8 mouse cellular contexts compared by ENCODE assay signal in genomic region chr16:22161351-22162065, GRCm38 (mm10). TPM values are rescaled to one million over a fixed set of nuclear protein-coding genes. Genes with fewer than 3 reads are reported as not detected.
DNase-seq lines count a peak whose midpoint lies in the region; TF ChIP-seq lines count a peak whose summit lies in the region.

No protein-coding gene starts in this region.

- WGBS in liver, adult 2 months = under 1% methylated on average over 71 of the region's 71 CpGs
- under 1% methylated on average over 71 of the region's 71 CpGs for WGBS in olfactory bulb, adult 2 months

- no peaks in the 10 kb centered on the region for H3K36me3 ChIP-seq in liver, adult 2 months (ENCODE audit: control insufficient read depth, insufficient read depth, low read length)

- TF ChIP-seq POLR2A in liver, adult 2 months (IDR thresholded peaks at IDR 0.05; ENCODE audit: extremely low read depth, insufficient read depth, low read length) = no peak
- no peak for TF ChIP-seq POLR2A in olfactory bulb, adult 2 months (IDR thresholded peaks at IDR 0.05; ENCODE audit: insufficient read depth, low read depth, low read length)

- H3K27ac ChIP-seq in liver, adult 2 months (replicated peaks; ENCODE audit: insufficient read depth, low read depth, low read length) = no peak overlapping the region
- no peak overlapping the region for H3K27ac ChIP-seq in olfactory bulb, adult 2 months (ENCODE audit: insufficient read depth, low read depth, low read length)

- no peak for TF ChIP-seq CTCF in liver, adult 2 months (IDR thresholded peaks at IDR 0.05; ENCODE audit: low read depth, low read length)
- no peak for TF ChIP-seq CTCF in olfactory bulb, adult 2 months (IDR thresholded peaks at IDR 0.05; ENCODE audit: insufficient read depth, low read depth, low read length)

- no peaks in the 10 kb centered on the region for H3K79me2 ChIP-seq in liver, adult 2 months (ENCODE audit: control insufficient read depth, insufficient read depth, low read length)

- intact Hi-C loops in heart, postnatal 14 days (cut with DNase I) = loop anchor here (2.0 to 5.0 kb wide), 2 partner anchors 81 to 103 kb away; no protein-coding TSS in a partner anchor

- H3K27me3 ChIP-seq in liver, adult 2 months (ENCODE audit: control insufficient read depth, insufficient read depth, low read length) = peaks cover 14% of the 10 kb centered on the region; the same call in 1 of the 2 replicates

- H3K9ac ChIP-seq in liver, adult 2 months (ENCODE audit: low read depth, low read length) = no peak overlapping the region; the same call in 1 of the 2 replicates

- 0 out of 2 replicates have a peak, but pooled peaks cover 6% of the 10 kb centered on the region for H3K4me1 ChIP-seq in liver, adult 2 months (ENCODE audit: control insufficient read depth, insufficient read depth, low read length)
- H3K4me1 ChIP-seq in olfactory bulb, adult 2 months (ENCODE audit: control insufficient read depth, insufficient read depth, low read length) = peaks cover 18% of the 10 kb centered on the region

- peak; percentile 5 to 8 for DNase-seq in cerebellum, postnatal 25 days
- no peak for DNase-seq in cerebellum, adult 9-11 months
- peak; percentile 54 for DNase-seq in 3T3-L1 (ENCODE audit: low read depth, low spot score)
- DNase-seq in embryo, embryonic 11.5 days (ENCODE audit: low read depth, low spot score) = peak; percentile 43
- peak; percentile 36 to 39 for DNase-seq in heart, postnatal 14 days
- no peak for DNase-seq in liver, adult 2 months (ENCODE audit: extremely low read depth, low read depth, low spot score)
- no peak for DNase-seq in layer of hippocampus, adult 11-12 months (ENCODE audit: low spot score)

- H3K4me3 ChIP-seq in liver, adult 2 months (ENCODE audit: insufficient read depth, low read depth, low read length) = peak overlapping the region; percentile 78
- H3K4me3 ChIP-seq in olfactory bulb, adult 2 months (ENCODE audit: insufficient read depth, low read depth, low read length) = peak overlapping the region; percentile 72

RNA-seq across cellular contexts. Expression of gene Igf2bp2, which starts 1.6 kb away (rescaled TPM):
- total RNA-seq in heart, postnatal 14 days (2021) = 10 to 100 TPM; 10.9 to 13.4 TPM
- 0.27 and 0.37 TPM in 2 replicates for total RNA-seq in liver, adult 2 months (2014; rRNA removed)
- polyA plus RNA-seq in liver, adult 2 months (2012; rRNA removed) = 0.22 and 0.81 TPM in 2 replicates
- not detected in 2 replicates for polyA plus RNA-seq in olfactory bulb, adult 2 months (2012; ENCODE audit: insufficient read depth, insufficient read length, low replicate concordance, missing spikeins)

Comparison
In these comparisons a context has a peak if more than half of its experiments do, and no peak if none do; other contexts are left out.
1. DNase-seq: peak in cerebellum, postnatal 25 days (2 of 2), 3T3-L1 (single experiment), embryo, embryonic 11.5 days (single experiment) and heart, postnatal 14 days (2 of 2); none in cerebellum, adult 9-11 months (single experiment), liver, adult 2 months (single experiment) and layer of hippocampus, adult 11-12 months (single experiment).